Mouse (Mus musculus) left cerebral cortex, adult 11 months (tissue): Measurements from ENCODE around the gene Slc47a1.
"Not testable (repeated sequence)": the region's sequence is repeated elsewhere in the genome, so short reads cannot be mapped to it uniquely, and the experiment has no call there.

ENCODE experiments used
- DNase-seq: peaks from one replicate; pipeline ENCODE4 v3.0.0; 2022; ENCODE audit warnings: low spot score

Gene Slc47a1

DNA sequence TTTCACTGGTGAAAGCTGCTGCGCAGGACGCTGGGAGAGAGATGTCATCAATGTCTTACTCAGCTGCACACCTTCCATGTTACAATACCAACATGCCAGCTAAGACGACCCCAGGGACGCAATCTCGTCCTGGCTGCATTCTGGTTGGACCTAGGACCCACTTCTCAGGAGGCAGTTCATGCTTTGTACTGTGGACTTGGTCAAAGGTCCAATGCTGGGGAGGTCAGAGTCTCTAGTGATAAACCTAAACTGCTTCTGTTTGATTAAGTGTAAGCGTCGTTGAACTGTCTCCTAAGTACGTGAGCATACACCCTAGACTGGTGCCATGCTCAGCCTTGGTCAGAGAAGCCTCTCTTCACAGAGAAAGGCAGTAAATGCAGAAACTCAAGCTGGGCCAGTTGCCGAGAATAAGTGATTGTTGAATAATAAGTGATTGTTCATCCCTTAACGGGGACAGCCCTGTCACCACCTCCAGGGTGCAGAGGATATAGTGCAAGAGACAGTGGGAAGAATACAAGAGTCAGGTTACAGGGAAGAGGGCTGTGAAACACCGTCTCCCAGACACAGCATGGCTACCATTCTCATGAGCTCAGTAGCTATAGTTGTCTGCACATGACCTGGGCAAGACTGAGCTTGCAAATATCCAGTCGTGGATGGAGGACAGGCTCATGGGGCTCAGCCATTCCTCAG lies 58.8 kb downstream of the Slc47a1 start:
- no peak for DNase-seq

DNA sequence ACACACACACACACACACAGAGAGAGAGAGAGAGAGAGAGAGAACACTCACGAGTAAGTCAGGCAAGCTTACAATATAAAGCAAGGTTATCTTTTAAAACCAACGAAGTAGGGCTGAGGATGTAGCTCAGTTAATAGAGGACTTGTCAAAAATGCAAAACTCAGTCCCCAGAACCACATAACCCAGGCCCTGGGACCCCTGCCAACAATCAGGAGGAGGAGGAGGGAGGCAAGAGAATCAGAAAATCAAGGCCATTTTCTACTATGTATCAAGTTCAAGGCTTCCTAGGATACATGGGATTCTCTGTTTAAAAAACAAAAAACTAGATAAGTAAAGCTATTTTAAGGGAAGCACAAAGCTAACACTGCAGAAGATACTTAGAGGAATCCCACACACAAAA lies 61.3 kb downstream of the Slc47a1 start:
- DNase-seq: no peak

- no peak for DNase-seq
Observed at GRCm38 (mm10) chr11:61310321-61310720, 67.8 kb downstream of the Slc47a1 start.

- no peak for DNase-seq
Observed at GRCm38 (mm10) chr11:61309831-61310230, 68.3 kb downstream of the Slc47a1 start.

- DNase-seq: no peak
Observed at GRCm38 (mm10) chr11:61307795-61308194, 70.3 kb downstream of the Slc47a1 start.

DNA sequence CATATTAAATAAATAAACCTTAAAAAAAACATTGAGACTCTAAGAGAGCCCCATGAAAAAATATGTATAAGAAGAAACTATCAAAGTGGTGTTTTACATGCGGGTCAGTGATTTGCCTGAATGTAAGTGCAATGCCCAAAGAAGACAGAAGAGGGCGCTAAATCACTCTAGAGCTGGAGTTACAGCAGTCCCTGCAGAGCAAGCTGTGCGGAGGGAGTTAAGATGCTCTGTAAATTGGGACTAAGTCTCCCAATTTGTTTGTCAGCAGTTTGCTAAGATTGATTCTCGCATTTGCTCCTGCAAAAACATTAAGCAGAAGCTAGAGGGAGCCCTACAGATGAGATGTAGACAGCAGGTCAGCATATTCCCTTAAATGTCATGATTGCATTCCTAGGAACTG lies 72.8 kb downstream of the Slc47a1 start:
- DNase-seq: peak; percentile 27

DNA sequence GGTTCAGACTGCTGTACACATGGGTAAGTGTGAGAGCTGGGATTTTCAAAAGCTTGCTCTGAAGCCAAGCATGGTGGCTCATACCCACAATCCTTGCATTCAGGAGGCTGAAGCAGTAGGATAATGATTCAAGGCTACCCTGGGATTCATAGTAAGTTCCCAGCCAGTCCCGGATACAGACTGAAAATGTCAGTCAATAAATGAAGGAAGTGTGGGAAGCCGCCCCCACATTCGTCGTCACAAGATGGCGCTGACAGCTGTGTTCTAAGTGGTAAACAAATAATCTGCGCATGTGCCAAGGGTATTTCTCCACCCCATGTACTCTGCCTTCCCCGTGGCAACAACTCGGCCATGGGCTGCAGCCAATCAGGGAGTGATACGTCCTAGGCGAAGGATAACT lies 73.6 kb downstream of the Slc47a1 start:
- DNase-seq: not testable (repeated sequence)

GRCm38 (mm10) chr11:61300716-61301392 lies 77.3 kb downstream of the Slc47a1 start:
- no peak for DNase-seq

GRCm38 (mm10) chr11:61300205-61300604 lies 77.9 kb downstream of the Slc47a1 start:
- no peak for DNase-seq

DNA sequence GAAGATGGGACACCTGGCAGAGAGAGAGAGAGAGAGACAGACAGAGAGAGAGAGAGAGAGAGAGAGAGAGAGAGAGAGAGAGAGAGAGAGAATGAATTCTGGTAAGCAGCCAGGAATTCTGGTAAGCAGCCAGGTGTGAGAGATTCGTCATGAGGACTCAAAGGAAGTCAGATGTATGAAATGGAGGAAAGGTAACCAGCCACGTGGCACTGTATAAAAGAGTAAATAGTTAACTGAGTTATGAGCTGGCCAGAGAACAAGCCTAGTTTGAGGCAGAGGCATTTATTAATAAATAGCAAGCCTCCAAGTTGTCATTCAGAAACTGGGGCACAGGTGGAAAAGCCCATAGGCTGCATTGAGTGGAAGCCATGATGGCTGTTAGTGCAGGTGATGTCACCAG lies 80.2 kb downstream of the Slc47a1 start:
- DNase-seq: no peak

- DNase-seq: no peak
Observed at GRCm38 (mm10) chr11:61297326-61297725, 80.8 kb downstream of the Slc47a1 start.

DNA sequence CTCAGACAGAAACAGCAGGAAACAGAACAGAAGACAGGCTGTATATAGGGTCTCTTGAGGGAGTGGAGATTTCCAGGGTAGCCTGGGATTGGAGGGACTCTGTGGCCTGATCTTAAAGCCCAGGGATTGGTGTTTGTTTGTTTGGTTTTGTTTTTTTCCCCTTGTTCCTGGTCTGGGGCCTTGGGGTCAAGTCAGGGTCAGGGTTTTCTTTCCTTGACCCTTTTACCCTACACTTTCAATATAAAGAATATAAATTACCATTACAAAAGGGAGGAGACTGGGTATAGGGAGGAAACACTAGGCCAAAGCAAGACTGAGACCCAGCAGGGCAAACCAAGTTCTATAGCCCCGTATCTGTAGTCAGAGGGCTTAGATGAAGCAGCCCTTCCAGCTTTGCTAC lies 81.6 kb downstream of the Slc47a1 start:
- DNase-seq: no peak

- no peak for DNase-seq
Observed at GRCm38 (mm10) chr11:61295556-61295955, 82.6 kb downstream of the Slc47a1 start.

DNA sequence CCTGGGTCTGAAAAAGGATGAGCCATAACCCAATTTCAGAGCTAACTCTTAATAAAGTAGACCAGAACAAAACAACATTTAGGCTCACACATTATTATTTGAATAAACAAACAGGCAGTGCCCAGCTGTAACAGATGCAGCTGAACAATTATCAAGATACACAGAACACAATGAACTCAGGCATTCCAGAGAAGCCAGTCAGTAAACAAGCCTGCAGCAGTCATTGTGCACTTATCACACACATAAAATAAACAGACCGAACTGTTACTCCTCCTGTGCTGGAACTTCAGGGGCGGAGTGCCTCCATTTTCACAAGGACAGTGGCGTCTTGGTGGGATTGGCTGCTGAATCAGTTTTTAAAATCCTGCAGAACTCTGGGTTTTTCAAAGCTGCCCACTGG lies 83.7 kb downstream of the Slc47a1 start:
- DNase-seq: no peak
